Mouse (Mus musculus) testis, adult 2 months (tissue): ENCODE data around the gene Tmem222.

Experiments used
- CTCF ChIP-seq: fragments of 200-500 bp; IDR thresholded peaks from 2 replicates; pipeline ENCODE4 v1.5.1; 2012; ENCODE audit warnings: low read depth, mild to moderate bottlenecking, inconsistent platforms, low read length, moderate library complexity; ENCODE audit not compliant: control insufficient read depth, insufficient read depth, insufficient replicate concordance
- POLR2A ChIP-seq: fragments of 200-500 bp; IDR thresholded peaks from 2 replicates; pipeline ENCODE4 v1.6.1; 2012; ENCODE audit warnings: low read depth, mild to moderate bottlenecking, inconsistent platforms, low read length, moderate library complexity; ENCODE audit not compliant: control insufficient read depth

DNA sequence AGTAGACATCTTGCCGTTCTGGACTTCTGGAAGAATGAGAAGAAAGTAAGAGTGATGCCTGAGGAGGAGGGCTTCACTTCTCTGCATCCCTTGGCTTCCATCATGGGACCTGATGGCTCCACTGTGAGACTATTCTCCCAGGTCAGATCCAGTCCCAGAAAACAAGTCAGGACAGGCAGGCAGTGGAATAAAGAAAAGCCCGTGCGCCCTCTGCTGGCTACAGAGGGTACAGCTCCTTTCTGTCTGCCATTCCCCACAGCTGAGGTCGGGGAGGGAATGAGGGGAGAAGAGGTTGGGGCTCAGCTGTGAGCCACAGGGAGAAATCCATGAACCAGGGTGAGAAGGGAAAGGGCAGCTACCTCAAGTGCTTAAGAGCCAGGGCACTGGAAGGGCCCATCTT is 24.2 kb upstream of the Tmem222 start:
- TF ChIP-seq CTCF = peak; percentile 66; the same call in 1 of the 2 replicates
- no peak for TF ChIP-seq POLR2A
